Mouse (Mus musculus) stomach, postnatal 0 days (tissue): Measurements from ENCODE around the gene Olfr798. TPM values are rescaled to one million over a fixed set of nuclear protein-coding genes. Genes with fewer than 3 reads are reported as not detected.

Experiments used
- ATAC-seq: fragments of 200-750 bp; cut with Nextera tagmentation; 2 replicates; pipeline ENCODE4 v1.8.0; 2017; ENCODE audit not compliant: low FRiP score, low TSS enrichment
- DNase-seq: peaks from one replicate; pipeline ENCODE4 v3.0.0-alpha.2; 2016; ENCODE audit warnings: low spot score
- H3K27ac ChIP-seq: fragments of 300-500 bp; sonication (generic); replicated peaks from 2 replicates; pipeline ENCODE4 v1.5.1; 2014; ENCODE audit warnings: mild to moderate bottlenecking, control low read depth
- H3K27me3 ChIP-seq: fragments of 300-500 bp; sonication (generic); 2 replicates; pipeline ENCODE4 v1.6.1; 2014; ENCODE audit warnings: low read length; ENCODE audit not compliant: control insufficient read depth, insufficient read depth
- H3K36me3 ChIP-seq: fragments of 300-500 bp; sonication (generic); 2 replicates; pipeline ENCODE4 v1.6.1; 2014; ENCODE audit warnings: low read length, mixed read lengths; ENCODE audit not compliant: control insufficient read depth, insufficient read depth
- H3K4me1 ChIP-seq: fragments of 300-500 bp; sonication (generic); replicated peaks from 2 replicates; pipeline ENCODE4 v1.6.1; 2014; ENCODE audit warnings: antibody characterized with exemption; ENCODE audit not compliant: control insufficient read depth, insufficient read depth
- H3K4me2 ChIP-seq: fragments of 300-500 bp; sonication (generic); replicated peaks from 2 replicates; pipeline ENCODE4 v1.6.1; 2014; ENCODE audit warnings: low read depth, mild to moderate bottlenecking, control low read depth, moderate library complexity
- H3K4me3 ChIP-seq: fragments of 300-500 bp; sonication (generic); 2 replicates; pipeline ENCODE4 v1.5.1; 2014; ENCODE audit warnings: low read depth, low read length, control low read depth
- H3K9ac ChIP-seq: fragments of 300-500 bp; sonication (generic); 2 replicates; pipeline ENCODE4 v1.6.1; 2014; ENCODE audit warnings: mild to moderate bottlenecking, low read length, control low read depth, mixed read lengths
- H3K9me3 ChIP-seq: fragments of 300-500 bp; sonication (generic); 2 replicates; pipeline ENCODE4 v1.6.1; 2016; ENCODE audit warnings: low read length; ENCODE audit not compliant: control insufficient read depth
- CTCF ChIP-seq: IDR thresholded peaks from 2 replicates; pipeline ENCODE4 v1.5.1; 2016; ENCODE audit warnings: antibody characterized with exemption, low read depth, mild to moderate bottlenecking, moderate library complexity
- EP300 ChIP-seq: optimal IDR thresholded peaks from 2 replicates; pipeline ENCODE3; 2016; ENCODE audit warnings: antibody characterized with exemption
- WGBS: fragments of 180-500 bp; shearing (Covaris S2); extraction: QIAGEN DNeasy Blood & Tissue Kit; methylation state at CpG from one replicate; pipeline ENCODE4 v1.1.7; 2014; 5-methylcytosine and 5-hydroxymethylcytosine counted together
- microRNA-seq: library from miRNA; unstranded; fragments of <30 nt; microRNA quantifications from one replicate; pipeline ENCODE4, GENCODE M21; 2016
- polyA plus RNA-seq: library from polyadenylated mRNA; unstranded; fragments of >200 nt; fragmentation: Nextera tagmentation; extraction: Ambion mirVana; gene quantifications from 2 replicates; pipeline ENCODE4 v1.2.1, GENCODE M21; 2015

Gene Olfr798
- polyA plus RNA-seq, 1 experiment from 2014 or later: not detected

- H3K4me3 ChIP-seq: no peak overlapping the region
- WGBS: 13% methylated on average over 1 of the region's 1 CpGs
- no peak overlapping the region for H3K9ac ChIP-seq
- H3K9me3 ChIP-seq: no peaks in the 10 kb centered on the region
- DNase-seq (no peak), ATAC-seq (no peak)
- no peak overlapping the region for H3K4me2 ChIP-seq
- no peaks in the 10 kb centered on the region for H3K27me3 ChIP-seq
- no peaks in the 10 kb centered on the region for H3K4me1 ChIP-seq
- TF ChIP-seq EP300 (no peak), CTCF (no peak)
- H3K36me3 ChIP-seq: no peaks in the 10 kb centered on the region
- H3K27ac ChIP-seq: no peak overlapping the region
These were observed 6.0 kb downstream of the Olfr798 start for GRCm38 (mm10) chr10:129621724-129622123.

- ATAC-seq: no peak
These were observed 15.3 kb downstream of the Olfr798 start, which contains the start of gene Olfr796 for GRCm38 (mm10) chr10:129612470-129612869. Olfr796 (minus strand) TSS chr10:129612570.

GRCm38 (mm10) chr10:129577066-129577465 is 50.7 kb downstream of the Olfr798 start:
- WGBS: 43% methylated on average over 1 of the region's 1 CpGs
- no peaks in the 10 kb centered on the region for H3K4me1 ChIP-seq
- no peak overlapping the region for H3K9ac ChIP-seq
- H3K4me2 ChIP-seq: no peak overlapping the region
- no peaks in the 10 kb centered on the region for H3K9me3 ChIP-seq
- DNase-seq (no peak), ATAC-seq (no peak)
- no peak overlapping the region for H3K4me3 ChIP-seq
- no peaks in the 10 kb centered on the region for H3K36me3 ChIP-seq
- H3K27ac ChIP-seq: no peak overlapping the region
- TF ChIP-seq CTCF: no peak
- no peak for TF ChIP-seq EP300
- H3K27me3 ChIP-seq: no peaks in the 10 kb centered on the region

More at GRCm38 (mm10) chr10:129612470-129612869, 15.3 kb downstream of the Olfr798 start, which contains the start of gene Olfr796:
- Histone ChIP-seq H3K4me2 (no peak within 1 kb of the TSS), H3K9me3 (no peaks in the 10 kb centered on the region), H3K36me3 (no peaks in the 10 kb centered on the region), H3K27ac (no peak within 1 kb of the TSS), H3K9ac (no peak within 1 kb of the TSS), H3K4me1 (no peaks in the 10 kb centered on the region), H3K4me3 (no peak within 1 kb of the TSS), H3K27me3 (no peaks in the 10 kb centered on the region)
- no peak for DNase-seq
- 81% methylated on average over 1 of the region's 1 CpGs for WGBS
- TF ChIP-seq CTCF (no peak), EP300 (no peak)

Small RNAs within 50 kb of the gene (microRNA-seq; reads per million reads assigned to microRNA genes)
- not detected for gene Gm23252

Other genes with a start within 250 kb of the Olfr798 start
- 0.04 TPM in 1 of 2 replicates, not detected in the other for gene Olfr784, start 243.9 kb downstream of the Olfr798 start, polyA plus RNA-seq
- not detected in 2 replicates for gene Olfr785, start 222.5 kb downstream of the Olfr798 start, polyA plus RNA-seq
- gene Olfr786, start 200.6 kb downstream of the Olfr798 start, polyA plus RNA-seq: 0.06 TPM in 1 of 2 replicates, not detected in the other
- gene Olfr787, start 166.1 kb downstream of the Olfr798 start, polyA plus RNA-seq: not detected in 2 replicates
- gene Olfr788, start 156.9 kb downstream of the Olfr798 start, polyA plus RNA-seq: not detected in 2 replicates
- gene Olfr789, start 143.2 kb downstream of the Olfr798 start, polyA plus RNA-seq: not detected in 2 replicates
- gene Olfr790, start 129.4 kb downstream of the Olfr798 start, polyA plus RNA-seq: not detected in 2 replicates
- gene Olfr791, start 106.1 kb downstream of the Olfr798 start, polyA plus RNA-seq: not detected in 2 replicates
- not detected in 2 replicates for gene Olfr792, start 88.8 kb downstream of the Olfr798 start, polyA plus RNA-seq
- not detected in 2 replicates for gene Olfr794, start 60.3 kb downstream of the Olfr798 start, polyA plus RNA-seq
- gene Olfr796, start 15.4 kb downstream of the Olfr798 start, polyA plus RNA-seq: not detected in 2 replicates
- not detected in 2 replicates for gene Olfr799, start 9.6 kb upstream of the Olfr798 start, polyA plus RNA-seq
- not detected in 2 replicates for gene Olfr800, start 29.8 kb upstream of the Olfr798 start, polyA plus RNA-seq
- gene Olfr801, start 45.9 kb upstream of the Olfr798 start, polyA plus RNA-seq: 0.02 TPM in 1 of 2 replicates, not detected in the other
- gene Olfr802, start 60.2 kb upstream of the Olfr798 start, polyA plus RNA-seq: 0.06 TPM in 1 of 2 replicates, not detected in the other
- gene Olfr803, start 66.4 kb upstream of the Olfr798 start, polyA plus RNA-seq: not detected in 2 replicates
- gene Olfr804, start 75.3 kb upstream of the Olfr798 start, polyA plus RNA-seq: not detected in 2 replicates
- not detected in 2 replicates for gene Olfr805, start 101.4 kb upstream of the Olfr798 start, polyA plus RNA-seq
- gene Olfr806, start 114.0 kb upstream of the Olfr798 start, polyA plus RNA-seq: not detected in 2 replicates
- not detected in 2 replicates for gene Olfr807, start 129.9 kb upstream of the Olfr798 start, polyA plus RNA-seq
- 0.07 TPM in 1 of 2 replicates, not detected in the other for gene Olfr808, start 137.5 kb upstream of the Olfr798 start, polyA plus RNA-seq
- gene Olfr809, start 146.7 kb upstream of the Olfr798 start, polyA plus RNA-seq: not detected in 2 replicates
- not detected in 2 replicates for gene Olfr810, start 167.0 kb upstream of the Olfr798 start, polyA plus RNA-seq
- gene Olfr811, start 176.5 kb upstream of the Olfr798 start, polyA plus RNA-seq: not detected in 2 replicates
- gene Olfr812, start 218.2 kb upstream of the Olfr798 start, polyA plus RNA-seq: not detected in 2 replicates
- not detected in 2 replicates for gene Olfr813, start 227.4 kb upstream of the Olfr798 start, polyA plus RNA-seq